Mouse (Mus musculus) adrenal gland, postnatal 4 days (tissue): Measurements from ENCODE around the gene Mtx1. TPM values are rescaled to one million over a fixed set of nuclear protein-coding genes. Genes with fewer than 3 reads are reported as not detected.

ENCODE experiments used
- DNase-seq, 2 experiments: peaks; one replicate each; pipeline ENCODE4 v3.0.0; 2021 to 2022; ENCODE audit warnings: low spot score in 2 of 2, mixed read lengths in 2 of 2
- total RNA-seq, 2 experiments: library from RNA; stranded (reverse); gene quantifications; 2 replicates each; pipeline ENCODE4 v1.2.3; 2021

The Mtx1 gene
- total RNA-seq, 2 experiments from 2014 or later = 179 to 182 TPM

GRCm38 (mm10) chr3:89215853-89216252 is 11.0 kb downstream of the Mtx1 start:
- DNase-seq = peak; percentile 50 to 62

GRCm38 (mm10) chr3:89214681-89215411 is 12.0 kb downstream of the Mtx1 start, which contains the start of gene Thbs3:
Thbs3 (plus strand) TSS chr3:89215180.
- no peak for DNase-seq

GRCm38 (mm10) chr3:89213803-89214530 is 12.9 kb downstream of the Mtx1 start:
- peak; percentile 79 to 90 for DNase-seq

- no peak for DNase-seq
These were observed 16.2 kb downstream of the Mtx1 start for GRCm38 (mm10) chr3:89210731-89211130.

GRCm38 (mm10) chr3:89210162-89210561 is 16.7 kb downstream of the Mtx1 start:
- no peak for DNase-seq

GRCm38 (mm10) chr3:89209731-89210130 is 17.2 kb downstream of the Mtx1 start:
- no peak for DNase-seq

GRCm38 (mm10) chr3:89208736-89209135 is 18.2 kb downstream of the Mtx1 start:
- no peak for DNase-seq

- DNase-seq = no peak
These were observed 18.7 kb downstream of the Mtx1 start for GRCm38 (mm10) chr3:89208075-89208657.

GRCm38 (mm10) chr3:89206695-89207094 is 20.2 kb downstream of the Mtx1 start:
- no peak for DNase-seq

- no peak for DNase-seq
These were observed 20.8 kb downstream of the Mtx1 start for GRCm38 (mm10) chr3:89206079-89206478.

GRCm38 (mm10) chr3:89203142-89203514 is 23.8 kb downstream of the Mtx1 start:
- no peak for DNase-seq

- peak; percentile 52 to 64 for DNase-seq
These were observed 24.4 kb downstream of the Mtx1 start, which contains the start of gene Gba for GRCm38 (mm10) chr3:89202253-89203141. Gba (plus strand) TSS chr3:89202928.

GRCm38 (mm10) chr3:89199839-89200238 is 27.0 kb downstream of the Mtx1 start:
- no peak for DNase-seq

- peak; percentile 63 to 85 for DNase-seq
These were observed 30.7 kb downstream of the Mtx1 start for GRCm38 (mm10) chr3:89195979-89196877.

- no peak for DNase-seq
These were observed 33.0 kb downstream of the Mtx1 start for GRCm38 (mm10) chr3:89193853-89194252.

- DNase-seq = no peak
These were observed 33.5 kb downstream of the Mtx1 start for GRCm38 (mm10) chr3:89193351-89193750.

- DNase-seq = no peak
These were observed 36.5 kb downstream of the Mtx1 start for GRCm38 (mm10) chr3:89190436-89190835.

- DNase-seq = no peak
These were observed 38.4 kb downstream of the Mtx1 start for GRCm38 (mm10) chr3:89188478-89188875.

GRCm38 (mm10) chr3:89187690-89188477 is 39.0 kb downstream of the Mtx1 start:
- no peak for DNase-seq
